Mouse (Mus musculus): ENCODE data around the gene Camk1d.

- no peak for TF ChIP-seq FOSL1 (IDR thresholded peaks at IDR 0.05; ENCODE audit: insufficient read depth, low read length, poor library complexity, severe bottlenecking)
- TF ChIP-seq CTCF (IDR thresholded peaks at IDR 0.05; ENCODE audit: control insufficient read depth, insufficient read depth, insufficient read length) = no peak
- TF ChIP-seq USF1 (IDR thresholded peaks at IDR 0.05; ENCODE audit: low read depth) = no peak
- no peak for TF ChIP-seq CEBPB (IDR thresholded peaks at IDR 0.05; ENCODE audit: low read depth)
- no peak for TF ChIP-seq MYOD1 (IDR thresholded peaks at IDR 0.05; ENCODE audit: control insufficient read depth, insufficient read length, low read depth)
Observed at GRCm38 (mm10) chr2:5610521-5610920, 103.8 kb downstream of the Camk1d start.
